Mouse (Mus musculus) liver (tissue): Measurements from ENCODE around the gene Csl.

ENCODE experiments used
- DNase-seq: peaks from one replicate; pipeline ENCODE4 v3.0.0-alpha.2; 2020; ENCODE audit warnings: mixed read lengths

Gene Csl

GRCm38 (mm10) chr10:99759558-99759957 is at the start of gene Csl:
TSS of gene Csl (minus strand) at chr10:99759658.
- DNase-seq = no peak

GRCm38 (mm10) chr10:99789418-99789817 is 30.0 kb upstream of the Csl start:
- no peak for DNase-seq

GRCm38 (mm10) chr10:99774228-99775120 is 15.0 kb upstream of the Csl start:
- DNase-seq = no peak

- no peak for DNase-seq
Measured at GRCm38 (mm10) chr10:99750146-99750545, 9.3 kb downstream of the Csl start.

GRCm38 (mm10) chr10:99748668-99749260 is 10.7 kb downstream of the Csl start:
- DNase-seq = no peak

GRCm38 (mm10) chr10:99748009-99748408 is 11.4 kb downstream of the Csl start:
- DNase-seq = no peak

GRCm38 (mm10) chr10:99741609-99742280 is 17.7 kb downstream of the Csl start:
- DNase-seq = no peak

GRCm38 (mm10) chr10:99713129-99713528 is 46.3 kb downstream of the Csl start:
- no peak for DNase-seq

- DNase-seq = no peak
Measured at GRCm38 (mm10) chr10:99711567-99711966, 47.9 kb downstream of the Csl start.
